Mouse (Mus musculus): ENCODE data around the gene Mageb4.
"Not testable (repeated sequence)": the region's sequence is repeated elsewhere in the genome, so short reads cannot be mapped to it uniquely, and the experiment has no call there.

Mageb4 gene

DNA sequence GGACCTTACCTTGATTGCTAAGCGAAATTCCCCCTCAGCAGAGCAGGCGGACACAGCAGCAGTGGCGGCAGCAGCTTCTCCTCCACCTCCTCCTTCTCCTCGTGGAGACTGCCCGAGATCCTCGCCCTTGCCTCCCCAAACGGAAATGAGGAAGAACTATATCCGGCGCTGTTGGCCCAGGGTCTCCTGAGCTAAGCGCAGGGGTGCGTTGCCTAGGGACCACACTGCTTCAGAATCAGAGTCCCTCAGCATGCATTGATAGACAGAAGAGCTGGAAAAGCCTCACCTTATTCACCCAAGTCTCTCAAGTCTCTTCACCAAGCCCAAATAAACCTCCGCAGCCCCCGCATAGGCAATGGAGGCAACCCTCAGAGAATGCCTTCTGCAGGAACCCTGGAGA, at the start of gene Mageb4:
Gene Mageb4 (minus strand): TSS at position 101 of the 400 bp plus-strand sequence.
- in situ Hi-C loops (cut with MboI, MseI), result not testable (repeated sequence)

DNA sequence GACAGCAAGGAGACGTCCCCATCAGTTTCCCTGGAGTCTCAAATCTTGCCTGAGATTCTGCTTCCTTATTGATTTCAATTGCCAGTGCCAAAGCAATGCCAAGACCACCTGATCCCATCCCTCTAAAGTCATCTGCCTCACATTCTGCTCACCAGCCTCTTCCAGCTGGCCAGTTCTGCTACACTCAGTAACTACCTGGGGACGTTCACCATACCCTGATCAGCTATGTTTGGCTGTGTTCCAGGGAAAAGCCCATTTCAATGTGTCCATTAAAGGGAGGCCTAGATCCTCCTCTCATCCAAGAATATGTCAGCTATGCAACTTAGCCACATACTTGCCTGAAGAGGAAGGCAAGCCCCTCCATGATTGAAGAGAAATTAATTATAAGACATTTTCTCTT, 20.3 kb downstream of the Mageb4 start:
- in situ Hi-C loops (cut with MboI, MseI), result not testable (repeated sequence)

DNA sequence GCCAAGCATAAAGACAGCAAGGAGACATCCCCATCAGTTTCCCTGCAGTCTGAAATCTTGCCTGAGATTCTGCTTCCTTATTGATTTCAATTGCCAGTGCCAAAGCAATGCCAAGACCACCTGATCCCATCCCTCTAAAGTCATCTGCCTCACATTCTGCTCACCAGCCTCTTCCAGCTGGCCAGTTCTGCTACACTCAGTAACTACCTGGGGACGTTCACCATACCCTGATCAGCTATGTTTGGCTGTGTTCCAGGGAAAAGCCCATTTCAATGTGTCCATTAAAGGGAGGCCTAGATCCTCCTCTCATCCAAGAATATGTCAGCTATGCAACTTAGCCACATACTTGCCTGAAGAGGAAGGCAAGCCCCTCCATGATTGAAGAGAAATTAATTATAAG, 58.9 kb downstream of the Mageb4 start:
- in situ Hi-C loops (cut with MboI, MseI), result loop anchor here (5.0 kb wide), 1 partner anchor 41 kb away; no protein-coding TSS in a partner anchor

- in situ Hi-C loops (cut with MboI, MseI), result no loop called here
Measured at GRCm38 (mm10) chrX:86237246-86237645, 67.6 kb downstream of the Mageb4 start.

Data from T-helper 1 cell (primary cell).